Mouse (Mus musculus) forelimb bud, embryonic 11.5 days (tissue): ENCODE data around the gene Pzp.

Experiments used
- DNase-seq: peaks from one replicate; pipeline ENCODE4 v3.0.0-alpha.2; 2012; ENCODE audit warnings: low read depth, low spot score

The Pzp gene

GRCm38 (mm10) chr6:128526601-128527000 is at the start of gene Pzp:
TSS of gene Pzp (minus strand) at chr6:128526720.
- DNase-seq = no peak

- DNase-seq = no peak
These were observed 40.1 kb upstream of the Pzp start for GRCm38 (mm10) chr6:128566589-128566988.

- DNase-seq = no peak
These were observed 27.5 kb upstream of the Pzp start for GRCm38 (mm10) chr6:128554049-128554448.

DNA sequence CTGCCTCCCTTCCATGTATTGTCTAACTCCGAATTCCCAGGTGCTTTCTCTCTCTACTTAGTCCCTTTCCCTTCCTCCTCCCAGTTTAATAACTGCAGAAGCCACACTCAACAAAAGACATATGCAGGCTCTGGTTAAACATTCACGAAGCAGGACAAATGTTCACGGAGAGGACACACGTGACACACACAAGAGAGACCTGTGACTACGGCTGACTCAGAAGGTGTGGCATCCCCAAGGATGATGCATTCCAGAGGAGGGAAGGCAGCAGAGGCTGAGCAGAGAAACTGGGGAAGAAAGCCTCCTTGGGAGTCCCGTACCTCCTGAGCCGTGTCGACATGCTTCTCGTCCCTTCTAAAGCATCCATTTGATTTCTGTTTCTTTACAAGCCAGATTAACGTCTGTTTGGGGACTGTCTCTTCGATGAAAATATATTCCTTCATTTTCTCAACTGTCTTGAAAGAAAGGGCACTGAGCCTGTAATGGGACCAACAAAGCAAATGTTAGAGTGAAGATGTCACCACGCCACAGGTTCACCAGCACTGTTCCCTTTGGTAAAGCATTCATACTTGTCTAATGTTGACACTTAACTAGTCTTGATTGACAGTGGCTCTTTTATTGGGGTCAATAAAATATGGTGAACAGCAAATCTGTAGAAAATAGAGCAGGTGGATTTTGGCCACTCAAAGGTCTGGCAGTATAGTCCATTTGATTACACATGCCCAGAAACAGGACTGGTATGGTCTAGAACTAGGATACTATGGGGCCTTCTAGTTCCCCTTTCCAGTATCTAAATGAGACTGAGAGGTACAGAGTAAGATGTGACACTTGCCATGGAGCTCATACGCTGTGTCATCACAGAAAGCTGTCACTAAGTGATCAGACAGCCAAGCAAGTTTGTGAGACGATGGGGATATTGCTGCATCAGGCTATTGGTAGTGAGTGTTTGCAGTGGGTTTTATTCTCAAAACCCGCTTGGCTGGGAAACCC is 23.2 kb upstream of the Pzp start:
- no peak for DNase-seq

GRCm38 (mm10) chr6:128548532-128548931 is 22.0 kb upstream of the Pzp start:
- no peak for DNase-seq

- no peak for DNase-seq
These were observed 18.9 kb upstream of the Pzp start for GRCm38 (mm10) chr6:128545402-128545801.

GRCm38 (mm10) chr6:128543226-128543625 is 16.7 kb upstream of the Pzp start:
- DNase-seq = no peak

GRCm38 (mm10) chr6:128535250-128535649 is 8.7 kb upstream of the Pzp start:
- no peak for DNase-seq

DNA sequence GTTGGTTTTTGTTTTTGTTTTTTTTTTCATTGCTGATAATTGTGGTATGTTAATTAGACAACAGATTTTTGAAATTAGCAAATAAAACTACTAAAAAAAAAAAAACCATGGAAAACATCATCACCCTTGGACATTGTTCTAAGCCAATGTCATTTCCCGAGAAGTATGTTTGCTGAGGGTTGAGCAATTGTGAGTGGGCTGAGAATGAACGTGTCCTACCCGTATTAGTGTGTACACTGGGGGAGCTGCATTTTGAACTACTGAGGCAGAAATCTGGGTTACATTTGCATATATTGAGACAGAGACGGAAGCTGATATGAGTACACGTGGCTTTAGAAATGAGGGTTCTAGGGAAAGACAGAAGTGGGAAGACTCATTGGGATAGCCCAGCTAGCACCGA is 6.8 kb upstream of the Pzp start:
- no peak for DNase-seq

DNA sequence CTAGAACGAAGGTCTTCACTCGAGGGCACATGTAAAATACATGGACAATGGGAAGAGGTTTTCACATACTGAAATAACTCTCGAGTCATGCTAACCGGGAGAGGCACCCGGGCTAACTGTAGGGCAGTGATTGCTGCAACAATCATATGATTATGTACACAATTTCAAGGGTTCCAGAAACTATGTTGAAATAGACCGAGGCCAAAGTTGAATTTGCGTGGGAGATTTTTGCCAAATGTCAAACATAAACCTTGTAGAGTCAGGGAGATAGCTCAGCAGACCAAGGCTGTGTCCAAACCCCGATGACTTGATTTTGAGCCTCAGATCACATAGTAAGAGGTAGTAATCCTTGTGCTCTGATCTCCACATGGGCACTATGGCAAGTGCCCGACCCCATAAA is 6.2 kb upstream of the Pzp start:
- no peak for DNase-seq

GRCm38 (mm10) chr6:128528491-128528890 is 2.0 kb upstream of the Pzp start:
- DNase-seq = no peak

GRCm38 (mm10) chr6:128527110-128527509 is 590 bp upstream of the Pzp start:
- no peak for DNase-seq

DNA sequence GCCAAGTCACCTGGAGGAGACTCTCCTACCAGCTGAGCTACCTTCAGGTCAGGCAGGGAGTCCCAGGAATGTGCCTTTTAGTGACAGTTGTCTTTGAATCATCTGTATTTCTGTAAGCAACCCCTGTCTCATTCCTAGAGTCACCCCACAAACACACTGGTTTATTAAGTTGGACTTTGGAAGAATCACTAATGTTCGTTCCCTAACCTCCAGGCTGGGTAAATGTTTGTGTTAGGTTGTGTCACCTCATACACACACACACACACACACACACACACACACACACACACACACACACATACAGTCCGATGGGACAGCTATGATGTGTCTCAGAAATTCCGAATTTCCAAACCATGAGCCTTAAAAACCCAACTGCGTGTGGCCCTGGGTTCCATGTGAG is 719 bp downstream of the Pzp start:
- no peak for DNase-seq

- no peak for DNase-seq
These were observed 3.2 kb downstream of the Pzp start for GRCm38 (mm10) chr6:128523360-128523759.

GRCm38 (mm10) chr6:128519159-128519558 is 7.4 kb downstream of the Pzp start:
- DNase-seq = no peak

DNA sequence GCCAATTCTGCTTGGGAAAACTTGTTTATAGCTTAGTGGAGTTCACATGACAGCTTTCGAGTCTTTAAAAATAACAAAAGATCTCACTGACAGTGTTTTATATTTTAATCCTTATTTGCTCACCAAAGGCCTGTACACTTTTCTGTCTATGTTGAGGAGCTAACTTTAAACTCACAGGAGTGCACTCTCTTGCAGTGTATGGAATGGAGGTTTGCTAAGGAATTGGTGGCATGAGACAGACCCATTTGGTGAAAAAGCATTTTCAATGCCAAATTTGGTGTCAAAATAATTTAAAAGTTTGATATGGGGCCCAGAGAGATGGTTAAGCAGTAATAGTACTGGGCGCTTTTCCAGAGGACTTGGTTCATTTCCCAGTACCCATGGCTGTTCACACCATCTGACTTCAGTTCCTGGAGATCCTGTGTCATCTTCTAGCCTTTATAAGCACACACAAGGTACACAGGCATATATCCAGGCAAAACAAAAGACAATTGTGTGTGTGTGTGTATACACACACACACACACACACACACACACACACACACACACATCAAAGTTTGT is 20.8 kb downstream of the Pzp start:
- DNase-seq = no peak

DNA sequence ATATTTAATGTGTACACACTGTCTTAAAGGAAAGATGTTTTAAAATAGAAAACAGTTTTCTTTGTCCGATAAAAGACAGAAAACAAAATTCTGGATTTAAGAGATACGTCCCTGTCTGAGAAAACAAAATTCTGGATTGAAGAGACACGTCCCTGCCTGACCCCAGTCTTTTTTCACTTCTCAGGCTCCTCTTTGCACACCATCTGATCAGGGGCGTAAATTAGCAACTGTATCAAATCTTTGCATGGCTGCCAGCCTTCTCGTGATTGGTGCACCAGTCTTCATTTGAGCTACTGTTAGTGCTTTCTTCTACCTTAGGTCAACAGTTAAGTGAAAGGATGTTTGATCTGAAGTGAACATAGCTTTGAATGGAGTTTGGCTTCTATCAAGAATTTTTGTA is 21.8 kb downstream of the Pzp start:
- DNase-seq = no peak

DNA sequence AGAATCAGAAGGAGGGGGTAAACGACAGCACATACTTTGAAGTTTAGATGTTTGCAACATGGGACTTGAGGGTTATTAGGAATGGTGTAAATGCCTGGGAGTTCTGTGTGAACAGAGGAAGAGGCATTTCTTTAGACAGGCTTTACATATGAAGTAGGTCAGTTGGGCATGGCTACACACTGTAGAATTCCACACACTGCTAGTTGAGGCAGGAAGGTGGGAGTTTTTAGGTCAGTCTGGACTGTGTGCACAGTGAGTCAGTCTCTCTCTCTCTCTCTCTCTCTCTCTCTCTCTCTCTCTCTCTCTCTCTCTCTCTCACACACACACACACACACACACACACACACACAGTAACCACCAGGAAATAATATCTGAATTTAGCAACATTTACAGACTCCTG is 31.2 kb downstream of the Pzp start:
- DNase-seq = no peak

GRCm38 (mm10) chr6:128494646-128495331 is 31.7 kb downstream of the Pzp start:
- DNase-seq = no peak

DNA sequence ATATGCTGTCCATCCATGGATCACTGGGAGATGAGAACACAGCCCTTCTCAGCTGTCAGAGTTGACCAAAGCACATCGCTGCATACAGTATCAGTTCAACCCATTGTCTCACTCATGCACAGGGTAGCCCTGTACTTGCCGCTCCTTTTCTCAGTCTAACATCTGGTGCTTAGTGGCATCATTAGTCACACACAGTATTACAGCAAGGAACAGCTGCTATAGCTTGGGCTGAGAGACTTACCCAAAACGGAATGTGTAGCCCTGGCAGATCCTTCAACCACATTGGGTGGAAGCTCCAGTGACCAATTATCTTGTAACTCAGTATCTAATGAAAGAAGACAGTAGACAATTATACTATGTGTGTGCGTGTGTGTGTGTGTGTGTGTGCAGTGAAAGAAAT is 34.6 kb downstream of the Pzp start:
- no peak for DNase-seq

GRCm38 (mm10) chr6:128490141-128490540 is 36.4 kb downstream of the Pzp start:
- no peak for DNase-seq

- no peak for DNase-seq
These were observed 38.8 kb downstream of the Pzp start for GRCm38 (mm10) chr6:128487736-128488135.
